Mouse (Mus musculus): ENCODE data around the gene Zbtb17.
A peak's percentile ranks its signal among the peaks of the same experiment; 100 is the strongest.

Gene Zbtb17

GRCm38 (mm10) chr4:141460481-141460880 is 16.0 kb downstream of the Zbtb17 start:
- DNase-seq: no peak

DNA sequence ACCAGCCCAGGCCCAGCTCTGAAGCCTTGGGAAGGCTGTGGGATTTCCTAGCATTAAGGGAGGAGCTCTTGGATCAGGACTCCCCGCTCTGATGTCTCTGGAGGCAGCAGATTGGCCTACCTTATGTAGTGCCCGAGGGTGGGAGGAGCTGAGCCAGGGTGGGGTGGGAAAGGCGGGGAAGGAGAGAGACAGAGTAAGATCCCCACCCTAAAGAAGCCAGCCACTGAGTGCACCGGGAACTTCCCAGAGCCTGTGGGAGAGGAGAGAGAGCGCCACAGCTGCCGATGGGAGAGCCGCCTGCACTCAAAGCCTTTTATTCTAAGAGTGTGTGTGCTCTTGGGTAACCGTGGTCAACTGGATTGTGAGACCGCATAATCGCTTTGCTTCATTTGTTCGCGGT is 16.6 kb downstream of the Zbtb17 start:
- DNase-seq: peak in 1 of 2 experiments; percentile 10

- peak; percentile 38 to 59 for DNase-seq
Measured at GRCm38 (mm10) chr4:141461576-141461975, 17.1 kb downstream of the Zbtb17 start.

DNA sequence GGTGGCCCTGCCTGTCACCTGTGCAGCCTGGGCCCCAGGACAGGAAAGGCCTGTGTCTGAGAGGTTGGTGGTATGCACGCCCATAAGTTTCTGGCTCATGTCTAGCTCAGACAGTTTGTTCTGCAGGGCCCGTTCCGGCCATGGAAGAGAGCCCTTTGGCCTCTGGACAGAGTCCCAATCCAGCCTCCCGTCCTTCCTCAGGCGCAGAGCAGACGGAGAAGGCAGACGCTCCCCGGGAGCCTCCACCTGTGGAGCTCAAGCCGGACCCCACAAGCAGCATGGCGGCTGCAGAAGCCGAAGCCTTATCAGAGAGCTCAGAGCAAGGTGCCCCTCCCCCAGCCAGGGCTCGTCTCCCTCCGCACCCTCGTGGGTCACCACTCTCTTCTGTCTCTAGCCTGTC is 19.0 kb downstream of the Zbtb17 start:
- peak in 1 of 2 experiments; percentile 7 for DNase-seq

- no peak for DNase-seq
Measured at GRCm38 (mm10) chr4:141464722-141465121, 20.3 kb downstream of the Zbtb17 start.

DNA sequence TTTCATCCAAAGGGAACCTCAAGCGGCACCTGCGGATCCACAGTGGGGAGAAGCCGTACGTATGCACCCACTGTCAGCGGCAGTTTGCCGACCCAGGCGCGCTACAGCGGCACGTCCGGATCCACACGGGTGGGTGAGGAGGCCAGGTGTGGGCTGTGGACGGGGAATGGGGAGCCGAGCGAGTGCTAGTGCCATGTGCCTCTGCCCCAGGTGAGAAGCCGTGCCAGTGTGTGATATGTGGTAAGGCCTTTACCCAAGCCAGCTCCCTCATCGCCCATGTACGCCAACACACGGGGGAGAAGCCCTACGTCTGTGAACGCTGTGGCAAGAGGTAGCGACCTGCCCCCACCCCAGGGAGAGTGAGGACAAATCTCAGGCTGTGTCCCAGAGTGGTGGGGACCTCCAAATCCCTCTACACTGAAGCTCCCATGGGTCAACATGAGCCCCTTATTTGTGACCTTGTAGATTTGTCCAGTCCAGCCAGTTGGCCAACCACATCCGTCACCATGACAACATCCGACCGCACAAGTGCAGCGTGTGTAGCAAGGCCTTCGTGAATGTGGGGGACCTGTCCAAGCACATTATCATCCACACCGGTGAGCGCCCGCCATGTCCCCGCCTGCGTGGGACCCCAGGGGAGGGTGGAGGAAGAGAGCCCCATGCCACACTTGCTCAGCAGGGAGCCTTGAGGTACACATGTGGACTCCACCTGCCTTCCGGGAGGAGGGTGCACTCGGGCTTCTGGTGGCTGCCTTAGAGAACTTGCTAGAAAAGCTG is 21.2 kb downstream of the Zbtb17 start:
- peak; percentile 26 to 39 for DNase-seq

GRCm38 (mm10) chr4:141466289-141466795 is 21.9 kb downstream of the Zbtb17 start:
- DNase-seq: no peak

DNA sequence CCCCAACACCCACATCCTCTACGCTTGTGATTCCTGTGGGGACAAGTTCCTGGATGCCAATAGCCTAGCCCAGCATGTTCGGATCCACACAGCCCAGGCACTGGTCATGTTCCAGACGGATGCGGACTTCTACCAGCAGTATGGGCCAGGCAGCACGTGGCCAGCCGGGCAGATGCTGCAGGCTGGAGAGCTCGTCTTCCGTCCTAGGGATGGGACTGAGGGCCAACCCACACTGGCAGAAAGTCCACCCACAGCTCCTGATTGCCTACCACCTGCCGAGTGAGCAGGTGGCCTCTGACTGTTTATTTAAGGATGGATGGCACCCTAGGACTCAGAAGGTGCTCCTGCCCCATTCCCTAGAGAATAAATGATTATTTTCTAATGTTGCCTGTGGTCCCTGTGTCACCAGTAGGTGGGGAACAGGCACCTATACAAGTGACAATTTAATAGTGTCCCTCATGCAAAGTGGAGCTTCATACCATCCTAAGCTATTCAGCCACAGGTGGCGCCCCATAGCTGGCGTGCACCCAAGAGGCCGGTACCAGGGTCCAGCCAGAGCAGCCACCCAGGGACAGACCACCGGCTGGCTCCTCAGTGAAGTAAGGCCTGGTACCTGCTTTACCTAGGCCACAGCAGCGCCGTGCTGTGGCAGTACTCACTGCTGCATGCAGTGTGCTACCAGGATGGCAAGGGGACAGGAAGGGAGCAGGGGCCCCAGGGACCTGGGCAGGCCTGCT is 22.6 kb downstream of the Zbtb17 start:
- DNase-seq: peak; percentile 46 to 65

- peak in 1 of 2 experiments; percentile 18 for DNase-seq
Measured at GRCm38 (mm10) chr4:141467581-141467927, 23.1 kb downstream of the Zbtb17 start.

GRCm38 (mm10) chr4:141468576-141468975 is 24.1 kb downstream of the Zbtb17 start:
- DNase-seq: peak; percentile 80 to 82

GRCm38 (mm10) chr4:141469343-141469742 is 24.9 kb downstream of the Zbtb17 start:
- DNase-seq: no peak

DNA sequence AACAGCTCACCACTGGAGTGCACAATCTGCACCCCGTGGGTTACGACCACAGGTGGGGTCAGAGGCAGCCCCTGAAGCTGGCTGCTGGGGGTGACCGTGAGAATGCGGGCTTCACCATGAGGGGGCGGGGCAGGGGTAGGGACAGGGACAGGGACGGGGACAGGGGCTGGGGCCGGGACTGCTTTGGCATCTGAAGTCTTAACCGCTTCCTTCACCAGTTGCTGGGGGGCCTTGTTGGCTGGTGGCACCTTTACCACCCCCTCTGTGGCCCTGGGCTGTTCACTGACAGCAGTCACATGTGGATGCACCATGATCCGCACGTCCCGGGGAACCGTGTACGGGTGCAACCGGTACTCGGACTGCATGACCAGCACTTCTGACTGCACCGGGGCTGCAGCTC is 27.0 kb downstream of the Zbtb17 start:
- DNase-seq: peak in 1 of 2 experiments; percentile 21

DNA sequence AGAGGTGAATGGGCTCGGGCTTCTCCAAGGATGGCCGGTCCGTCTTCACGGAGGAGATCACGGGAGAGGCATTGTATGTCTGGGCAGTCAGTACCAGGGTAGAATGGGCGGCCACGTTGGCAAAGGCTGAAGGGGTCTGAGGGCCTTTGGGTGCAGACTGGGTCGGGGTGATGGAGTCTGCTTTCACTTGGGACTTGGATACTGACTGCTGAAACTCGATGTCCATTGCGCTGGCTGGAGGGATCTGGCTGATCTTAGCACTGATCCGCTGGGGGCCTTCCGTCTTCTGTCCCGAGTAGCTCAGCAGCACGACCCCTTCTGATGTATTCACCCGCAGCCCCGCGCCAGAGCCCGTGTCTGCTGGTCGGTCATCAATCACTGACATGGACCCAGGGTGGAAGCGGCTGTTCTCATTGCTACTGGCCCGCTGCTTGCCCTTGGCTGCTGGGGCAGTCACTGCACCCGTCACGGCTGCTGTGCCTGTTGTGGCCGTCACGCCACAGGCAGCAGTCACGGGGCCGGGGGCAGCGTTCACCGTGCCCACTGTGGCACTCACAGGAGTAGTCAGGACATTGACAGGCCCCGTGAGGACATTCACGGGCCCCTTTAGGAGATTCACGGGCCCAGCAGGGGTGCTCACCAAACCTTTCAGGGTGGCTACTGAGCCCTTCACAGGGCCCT is 28.3 kb downstream of the Zbtb17 start:
- DNase-seq: peak in 1 of 2 experiments; percentile 15

- DNase-seq: peak in 1 of 2 experiments; percentile 46
Measured at GRCm38 (mm10) chr4:141474431-141474830, 30.0 kb downstream of the Zbtb17 start.

DNA sequence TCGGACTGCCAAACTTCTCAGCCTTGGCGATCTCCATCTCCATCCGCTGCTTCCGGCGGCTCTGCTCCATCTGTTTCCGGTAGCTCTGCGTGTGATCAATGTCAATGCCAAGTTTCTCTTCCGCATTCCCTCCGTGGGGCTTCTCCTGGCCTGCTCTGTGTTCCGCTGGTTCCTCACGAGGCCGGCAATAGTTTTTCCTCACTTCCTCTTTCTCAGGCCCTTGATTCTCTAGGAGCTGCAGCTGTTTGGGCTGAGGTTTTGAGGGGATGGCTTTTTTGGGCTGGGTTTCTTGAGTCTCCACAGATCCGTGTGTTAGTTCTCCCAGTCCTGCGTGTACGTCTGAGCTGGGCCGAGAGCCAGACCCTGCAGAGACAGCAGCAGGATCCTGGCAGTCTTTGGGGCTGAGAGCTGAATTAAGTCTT is 33.2 kb downstream of the Zbtb17 start:
- peak; percentile 97 to 98 for DNase-seq

- peak; percentile 82 for DNase-seq
Measured at GRCm38 (mm10) chr4:141478225-141478624, 33.8 kb downstream of the Zbtb17 start.

DNA sequence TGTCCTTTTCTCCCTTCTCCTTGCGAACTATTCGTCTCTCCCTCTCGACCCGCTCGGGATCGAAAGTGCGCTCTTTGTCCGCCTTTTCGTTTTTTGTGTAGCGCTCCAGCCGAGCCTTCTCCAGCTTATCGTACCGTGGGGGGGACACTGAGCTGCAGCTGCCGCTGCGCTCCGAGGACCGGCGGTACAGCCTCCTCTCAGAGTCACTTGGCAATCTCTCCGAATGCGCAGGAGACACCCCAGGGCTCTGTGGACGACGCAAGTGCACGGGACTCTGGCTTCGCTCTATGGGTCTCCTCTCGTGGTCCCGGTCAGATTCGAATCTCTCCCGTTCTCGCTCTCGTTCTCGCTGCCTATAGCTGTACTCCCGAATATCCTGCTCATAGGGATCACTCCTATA is 34.3 kb downstream of the Zbtb17 start:
- DNase-seq: peak; percentile 53 to 58

DNA sequence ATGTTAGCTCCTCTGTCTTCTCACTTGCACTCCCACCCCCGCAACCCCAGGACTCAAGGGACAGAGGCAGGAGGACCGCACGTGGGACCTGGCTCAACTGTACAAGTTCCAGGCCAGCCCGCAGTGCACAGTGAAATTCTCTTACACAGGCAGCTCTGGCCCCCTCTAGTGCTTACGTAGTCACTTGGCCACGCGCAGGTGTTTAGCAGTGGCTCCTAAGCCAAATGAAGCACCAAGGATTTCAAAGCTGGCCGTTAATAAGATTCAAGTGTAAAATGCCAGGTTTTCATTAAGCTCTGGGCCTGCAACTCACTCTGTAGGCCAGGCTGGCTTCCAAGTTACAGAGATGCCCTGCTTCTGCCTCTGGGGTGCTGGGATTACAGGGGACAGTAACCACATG is 35.0 kb downstream of the Zbtb17 start:
- peak; percentile 64 to 71 for DNase-seq

DNA sequence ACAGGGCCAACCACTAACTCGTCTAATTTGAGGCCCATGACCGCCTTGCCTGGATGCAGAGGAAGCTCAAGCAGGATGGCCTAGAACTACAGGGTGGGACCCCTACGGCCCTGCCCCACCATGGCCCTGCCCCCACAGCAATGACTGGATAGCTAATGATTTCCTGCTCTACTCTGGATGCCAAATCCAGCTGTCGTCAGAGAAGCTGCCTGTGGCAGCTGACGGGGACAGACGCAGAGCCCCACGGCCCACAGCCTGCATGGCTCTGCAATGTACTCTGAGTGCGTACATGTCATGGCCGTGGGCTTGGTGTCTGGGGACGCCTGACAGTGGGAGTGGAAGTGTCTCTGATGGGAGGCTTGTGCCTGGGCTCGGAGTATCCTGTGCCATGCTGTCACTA is 39.6 kb downstream of the Zbtb17 start:
- DNase-seq: no peak

GRCm38 (mm10) chr4:141487581-141487980 is 43.1 kb downstream of the Zbtb17 start:
- no peak for DNase-seq

DNA sequence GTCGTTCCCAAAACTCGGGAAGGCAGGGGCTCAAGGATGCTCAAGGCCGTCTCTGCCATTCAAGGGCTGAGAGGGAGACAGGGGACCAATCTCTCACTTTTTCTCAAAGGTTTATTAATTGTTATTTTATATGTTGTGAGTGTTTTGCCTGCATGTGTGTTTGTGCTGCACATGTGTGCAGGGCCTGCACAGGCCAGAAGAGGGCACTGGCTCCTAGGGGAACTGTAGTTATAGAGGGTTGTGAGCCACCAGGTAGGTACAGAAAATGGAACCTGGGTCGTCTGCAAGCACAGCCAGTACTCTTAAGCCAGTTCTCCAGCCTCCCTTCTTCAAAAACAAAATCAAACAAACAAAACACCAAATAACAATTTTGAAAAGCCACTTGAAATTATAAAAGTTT is 44.2 kb downstream of the Zbtb17 start:
- peak in 1 of 2 experiments; percentile 55 for DNase-seq

DNA sequence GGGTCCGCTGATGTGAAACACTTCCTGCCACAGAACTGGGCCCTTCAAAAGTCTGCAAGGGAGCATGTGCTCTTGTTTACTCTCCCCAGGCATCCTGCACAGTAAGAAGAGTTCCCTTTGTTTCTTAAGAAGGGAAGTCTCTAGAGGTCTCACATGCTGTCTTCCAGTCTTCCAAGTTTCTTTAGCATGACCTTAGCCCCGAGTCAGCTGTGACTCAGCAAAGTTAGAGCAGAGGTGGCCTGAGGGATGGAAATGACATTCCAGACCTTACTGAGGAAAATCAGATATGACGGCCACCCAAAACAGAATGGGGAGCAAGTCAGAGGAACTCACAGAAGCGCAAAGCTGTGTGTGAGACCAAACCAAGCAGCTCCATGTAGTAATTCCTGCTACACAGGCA is 56.2 kb downstream of the Zbtb17 start:
- DNase-seq: no peak

DNA sequence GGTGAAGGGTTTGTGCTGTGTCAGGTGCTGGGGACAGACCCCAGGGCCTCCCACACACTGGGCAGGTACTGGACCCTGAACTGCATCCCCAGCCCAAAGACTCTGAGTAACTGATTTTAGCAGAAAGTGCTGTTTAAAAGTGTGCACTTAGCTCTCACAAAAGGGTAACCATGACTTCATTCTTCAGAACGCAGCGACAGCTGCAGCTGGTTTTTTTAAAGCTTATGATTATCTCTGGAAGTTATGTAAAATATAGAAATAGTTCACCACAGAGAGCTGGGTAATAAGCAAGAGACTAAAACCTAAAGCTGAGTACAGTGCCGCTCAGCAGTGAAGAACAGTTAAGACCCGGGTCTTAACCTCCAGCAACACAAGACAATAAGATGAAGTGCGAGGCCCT is 56.6 kb downstream of the Zbtb17 start:
- DNase-seq: no peak

Data from cerebellum, postnatal 14 days (tissue).